Mouse (Mus musculus): ENCODE data around the gene Gm21981.

DNA sequence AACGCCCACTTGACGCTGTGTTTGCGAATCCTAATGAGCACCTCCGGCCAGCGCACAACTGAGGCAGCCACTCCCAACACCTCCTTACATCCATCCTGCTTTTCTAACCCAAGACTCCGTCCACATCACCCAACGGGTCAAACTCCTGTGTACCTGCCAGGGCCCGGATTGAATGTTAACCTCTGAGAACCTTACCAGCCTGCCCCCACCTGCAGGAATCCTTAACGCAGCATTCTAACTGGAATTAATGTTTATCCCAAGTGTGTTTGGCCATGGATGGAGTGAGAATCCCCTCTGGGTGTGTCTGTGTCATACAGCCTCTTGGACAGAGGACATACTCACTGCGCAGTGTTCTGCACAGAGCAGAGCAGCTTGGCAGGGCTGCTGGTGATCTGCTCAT lies 3.9 kb upstream of the Gm21981 start:
- no peak for TF ChIP-seq TAL1 (IDR thresholded peaks at IDR 0.05; ENCODE audit: low read length)
- TF ChIP-seq GATA1 (IDR thresholded peaks at IDR 0.05; ENCODE audit: low read length) = no peak

All from erythroblast, embryonic 14.5 days (primary cell).